Mouse (Mus musculus): ENCODE measurements around the gene Arpp19. TPM values are rescaled to one million over a fixed set of nuclear protein-coding genes. Genes with fewer than 3 reads are reported as not detected.

Gene Arpp19
- polyA plus RNA-seq, 1 experiment = 189 TPM

DNA sequence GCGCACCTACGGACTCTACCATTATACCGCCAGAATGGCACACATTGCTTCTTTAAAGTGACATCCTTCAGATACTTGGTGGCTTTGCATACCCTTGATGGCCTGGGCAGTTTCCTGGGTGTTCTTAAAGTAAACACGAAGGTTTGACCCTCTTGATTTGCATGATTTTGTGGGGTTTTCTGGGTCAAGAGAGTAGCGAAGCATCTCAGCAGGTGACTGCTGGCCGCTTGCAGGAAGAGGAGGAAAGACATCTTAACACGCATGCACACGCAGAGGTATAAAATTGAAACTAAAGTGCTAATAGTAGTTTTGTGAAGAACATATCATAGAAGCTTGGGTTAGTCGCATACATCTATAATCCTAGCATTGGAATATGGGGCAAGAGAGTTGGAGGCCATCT lies 61.5 kb downstream of the Arpp19 start:
- 86% methylated on average over 9 of the region's 9 CpGs for WGBS
- no peak overlapping the region for H3K27ac ChIP-seq (ENCODE audit: control insufficient read depth, insufficient read depth, low read depth, low read length, poor library complexity)
- TF ChIP-seq CTCF (IDR thresholded peaks at IDR 0.05; ENCODE audit: control insufficient read depth, insufficient read depth, low read length) = no peak
- no peak for TF ChIP-seq POLR2A (IDR thresholded peaks at IDR 0.05; ENCODE audit: borderline replicate concordance, control insufficient read depth, low read depth, low read length)

DNA sequence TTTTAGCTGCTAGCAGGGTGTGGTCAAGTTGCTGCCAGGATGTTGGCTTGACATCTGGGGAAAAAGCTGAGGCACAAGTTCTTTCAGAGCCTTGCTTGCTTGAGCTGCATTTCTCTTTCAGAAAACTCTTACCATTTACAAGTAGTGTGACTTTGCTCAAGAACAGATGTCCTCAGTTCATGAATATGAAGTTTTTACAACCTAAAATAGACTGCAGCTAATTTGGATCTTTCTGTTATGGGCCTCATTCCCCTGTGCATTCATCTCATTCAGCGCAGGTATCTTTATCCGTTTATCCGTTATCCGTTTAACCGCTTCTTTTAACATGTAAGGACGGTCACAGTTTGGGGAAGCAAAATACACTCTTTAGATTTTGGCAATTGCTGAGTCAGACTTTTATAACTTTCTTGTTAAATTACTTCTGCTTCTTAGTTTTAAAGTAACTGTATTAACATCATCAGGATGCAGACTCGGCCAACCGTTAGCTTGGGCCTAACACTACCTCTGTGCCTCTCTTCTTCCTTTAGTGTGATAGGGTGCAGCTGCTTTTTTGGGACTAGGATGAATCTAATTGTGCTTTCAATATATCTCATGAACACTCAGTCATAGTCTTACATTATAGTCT lies 62.9 kb downstream of the Arpp19 start:
- Histone ChIP-seq H3K4me3 (replicated peaks; ENCODE audit: control insufficient read depth, low read depth, low read length) (no peak overlapping the region), H3K27ac (ENCODE audit: control insufficient read depth, insufficient read depth, low read depth, low read length, poor library complexity) (no peak overlapping the region), H3K4me1 (ENCODE audit: control insufficient read depth, insufficient read depth, low read length) (no peaks in the 10 kb centered on the region; the same call in 1 of the 2 replicates)
- 21% methylated on average over 8 of the region's 8 CpGs for WGBS
- no peak for TF ChIP-seq CTCF (IDR thresholded peaks at IDR 0.05; ENCODE audit: control insufficient read depth, insufficient read depth, low read length)
- no peak for TF ChIP-seq POLR2A (IDR thresholded peaks at IDR 0.05; ENCODE audit: borderline replicate concordance, control insufficient read depth, low read depth, low read length)

More for the DNA sequence above, 61.5 kb downstream of the Arpp19 start:
- H3K4me1 ChIP-seq (ENCODE audit: control insufficient read depth, insufficient read depth, low read length) = no peaks in the 10 kb centered on the region; the same call in 1 of the 2 replicates
- no peak overlapping the region for H3K4me3 ChIP-seq (replicated peaks; ENCODE audit: control insufficient read depth, low read depth, low read length)

DNA sequence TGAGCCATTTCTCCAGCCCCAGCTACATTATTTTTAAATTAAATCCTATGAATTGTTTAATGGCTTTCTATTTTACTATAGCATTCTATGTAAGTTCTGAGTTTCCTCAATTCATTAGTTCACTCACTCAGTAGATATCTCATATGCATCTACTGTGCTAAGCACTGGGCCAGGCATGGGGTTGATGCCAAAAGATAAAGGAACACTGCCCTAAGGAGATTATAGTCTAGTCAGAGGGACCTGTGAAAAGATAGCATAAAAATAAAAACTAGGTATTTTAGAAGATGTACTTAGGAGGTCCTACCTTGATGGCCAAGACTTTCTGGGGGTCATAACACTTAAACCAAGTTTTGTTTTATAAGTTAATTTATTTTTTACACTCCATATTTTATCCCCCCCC lies 64.7 kb downstream of the Arpp19 start:
- Histone ChIP-seq H3K4me3 (replicated peaks; ENCODE audit: control insufficient read depth, low read depth, low read length) (no peak overlapping the region), H3K4me1 (ENCODE audit: control insufficient read depth, insufficient read depth, low read length) (no peaks in the 10 kb centered on the region; the same call in 1 of the 2 replicates), H3K27ac (ENCODE audit: control insufficient read depth, insufficient read depth, low read depth, low read length, poor library complexity) (no peak overlapping the region)
- TF ChIP-seq CTCF (IDR thresholded peaks at IDR 0.05; ENCODE audit: control insufficient read depth, insufficient read depth, low read length) (no peak), POLR2A (IDR thresholded peaks at IDR 0.05; ENCODE audit: borderline replicate concordance, control insufficient read depth, low read depth, low read length) (no peak)

Other genes starting within 250 kb of the Arpp19 start
- not detected in 2 replicates for gene Onecut1, start 175.7 kb upstream of the Arpp19 start, polyA plus RNA-seq (2011; ENCODE audit: insufficient read depth, insufficient read length, low replicate concordance, missing spikeins)
- 9.3 and 25.2 TPM in 2 replicates for gene Fam214a, start 84.7 kb upstream of the Arpp19 start, polyA plus RNA-seq (2011; ENCODE audit: insufficient read depth, insufficient read length, low replicate concordance, missing spikeins)
- 9.8 and 16.8 TPM in 2 replicates for gene Myo5a, start 33.4 kb downstream of the Arpp19 start, polyA plus RNA-seq (2011; ENCODE audit: insufficient read depth, insufficient read length, low replicate concordance, missing spikeins)
- gene Myo5c, start 194.4 kb downstream of the Arpp19 start, polyA plus RNA-seq (2011; ENCODE audit: insufficient read depth, insufficient read length, low replicate concordance, missing spikeins) = 1.2 TPM in 1 of 2 replicates, not detected in the other